Mouse (Mus musculus) lung, postnatal 25 days (tissue): ENCODE results near the gene Gm17660.
A peak's percentile ranks its signal among the peaks of the same experiment; 100 is the strongest.

Source experiments
- DNase-seq: peaks from one replicate; pipeline ENCODE4 v3.0.0; 2022; ENCODE audit warnings: low spot score

The Gm17660 gene

GRCm38 (mm10) chr5:104080736-104081135 is 3.3 kb upstream of the Gm17660 start:
- DNase-seq, result no peak

- no peak for DNase-seq
These were observed 1.0 kb downstream of the Gm17660 start for GRCm38 (mm10) chr5:104076361-104076760.

- DNase-seq, result peak; percentile 67
These were observed 3.0 kb downstream of the Gm17660 start for GRCm38 (mm10) chr5:104074388-104074787.

- no peak for DNase-seq
These were observed 3.8 kb downstream of the Gm17660 start for GRCm38 (mm10) chr5:104073602-104074001.

GRCm38 (mm10) chr5:104072272-104072886 is 5.0 kb downstream of the Gm17660 start:
- no peak for DNase-seq

GRCm38 (mm10) chr5:104071048-104071447 is 6.4 kb downstream of the Gm17660 start:
- DNase-seq, result no peak

- DNase-seq, result no peak
These were observed 8.7 kb downstream of the Gm17660 start for GRCm38 (mm10) chr5:104068751-104069150.

GRCm38 (mm10) chr5:104062773-104063551 is 14.4 kb downstream of the Gm17660 start:
- DNase-seq, result no peak

- DNase-seq, result no peak
These were observed 15.3 kb downstream of the Gm17660 start for GRCm38 (mm10) chr5:104061936-104062772.

GRCm38 (mm10) chr5:104060429-104060828 is 17.0 kb downstream of the Gm17660 start:
- DNase-seq, result no peak

GRCm38 (mm10) chr5:104059628-104060027 is 17.8 kb downstream of the Gm17660 start:
- DNase-seq, result no peak

- peak; percentile 47 for DNase-seq
These were observed 19.4 kb downstream of the Gm17660 start for GRCm38 (mm10) chr5:104058021-104058420.

GRCm38 (mm10) chr5:104056295-104056694 is 21.1 kb downstream of the Gm17660 start:
- DNase-seq, result no peak

- no peak for DNase-seq
These were observed 21.6 kb downstream of the Gm17660 start for GRCm38 (mm10) chr5:104055816-104056215.

- no peak for DNase-seq
These were observed 22.5 kb downstream of the Gm17660 start for GRCm38 (mm10) chr5:104054938-104055337.

GRCm38 (mm10) chr5:104052956-104053355 is 24.5 kb downstream of the Gm17660 start:
- peak; percentile 25 for DNase-seq

- no peak for DNase-seq
These were observed 29.3 kb downstream of the Gm17660 start for GRCm38 (mm10) chr5:104048139-104048538.

- DNase-seq, result peak; percentile 16
These were observed 30.0 kb downstream of the Gm17660 start for GRCm38 (mm10) chr5:104047200-104048105.

GRCm38 (mm10) chr5:104046256-104047199 is 30.9 kb downstream of the Gm17660 start, which contains the start of gene Nudt9:
Nudt9 (plus strand) TSS chr5:104046306.
- peak; percentile 99 for DNase-seq

- no peak for DNase-seq
These were observed 33.7 kb downstream of the Gm17660 start for GRCm38 (mm10) chr5:104043704-104044103.
